Mouse (Mus musculus) NIH3T3 (cell line): ENCODE data around the gene Gmip.
A peak's percentile ranks its signal among the peaks of the same experiment; 100 is the strongest.

ENCODE experiments used
- DNase-seq: peaks from one replicate; pipeline ENCODE4 v3.0.0-alpha.2; 2012; ENCODE audit warnings: low read depth

Gmip gene

GRCm38 (mm10) chr8:69804537-69804936 lies 3.9 kb upstream of the Gmip start:
- DNase-seq = no peak

DNA sequence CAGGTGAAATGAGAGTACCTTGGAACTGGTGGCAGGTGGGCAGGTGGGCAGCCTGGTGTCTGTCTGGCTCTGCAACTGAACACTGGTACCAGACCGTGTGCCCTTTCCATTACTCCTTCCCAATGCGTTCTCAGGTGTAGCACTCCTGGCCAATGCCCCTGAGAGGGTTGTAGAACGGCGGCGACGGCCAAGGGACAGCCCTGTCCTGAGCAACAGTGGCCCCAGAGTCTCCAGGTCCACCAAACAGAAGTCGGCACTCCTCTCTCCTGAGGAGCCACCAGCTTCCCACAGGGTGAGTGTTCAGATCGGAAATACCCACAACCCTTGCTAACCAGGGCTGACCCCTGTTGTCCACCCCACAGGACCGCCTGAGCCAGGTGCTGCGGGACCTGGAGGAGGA lies 3.4 kb upstream of the Gmip start:
- no peak for DNase-seq

- DNase-seq = no peak
Observed at GRCm38 (mm10) chr8:69805491-69805890, 3.0 kb upstream of the Gmip start.

DNA sequence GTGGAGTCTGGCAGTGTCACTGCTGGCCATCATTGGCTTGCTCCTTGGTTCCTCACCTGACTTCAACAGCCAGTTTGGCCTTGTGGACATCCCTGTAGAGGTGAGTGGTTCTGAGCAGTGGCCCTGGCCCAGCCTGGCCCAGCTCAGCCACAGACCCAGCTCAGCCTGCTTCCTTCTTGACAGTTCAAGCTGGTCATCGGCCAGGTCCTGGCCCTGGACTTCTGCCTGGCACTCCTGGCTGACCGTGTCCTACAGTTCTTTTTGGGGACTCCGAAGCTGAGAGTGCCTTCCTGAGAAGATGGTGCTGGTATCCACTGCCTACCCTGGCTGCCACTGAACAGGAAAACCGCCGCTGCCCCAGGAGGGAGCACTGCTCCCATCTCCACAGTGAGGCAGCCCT lies 1.2 kb upstream of the Gmip start:
- DNase-seq = no peak

- DNase-seq = peak; percentile 32
Observed at GRCm38 (mm10) chr8:69808864-69809403, 455 bp downstream of the Gmip start.

DNA sequence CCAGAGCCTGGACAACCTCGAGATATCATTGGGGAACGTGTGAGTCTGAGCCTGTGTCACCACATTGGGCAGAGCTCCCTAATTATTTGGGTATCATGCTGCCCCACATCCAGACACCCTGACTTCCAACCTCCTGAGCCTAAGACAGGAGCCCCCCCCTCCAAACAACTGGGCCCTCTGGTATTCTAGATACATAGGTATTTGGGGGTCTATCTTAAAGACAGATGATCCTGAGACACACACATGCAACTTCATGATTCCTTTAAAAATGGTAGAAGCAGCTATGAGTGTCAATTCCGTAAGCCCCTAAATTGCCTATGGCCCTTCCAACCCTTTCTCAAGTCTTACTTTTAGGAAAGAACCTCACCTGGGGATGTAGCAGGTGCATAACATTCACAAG lies 1.3 kb downstream of the Gmip start:
- no peak for DNase-seq

DNA sequence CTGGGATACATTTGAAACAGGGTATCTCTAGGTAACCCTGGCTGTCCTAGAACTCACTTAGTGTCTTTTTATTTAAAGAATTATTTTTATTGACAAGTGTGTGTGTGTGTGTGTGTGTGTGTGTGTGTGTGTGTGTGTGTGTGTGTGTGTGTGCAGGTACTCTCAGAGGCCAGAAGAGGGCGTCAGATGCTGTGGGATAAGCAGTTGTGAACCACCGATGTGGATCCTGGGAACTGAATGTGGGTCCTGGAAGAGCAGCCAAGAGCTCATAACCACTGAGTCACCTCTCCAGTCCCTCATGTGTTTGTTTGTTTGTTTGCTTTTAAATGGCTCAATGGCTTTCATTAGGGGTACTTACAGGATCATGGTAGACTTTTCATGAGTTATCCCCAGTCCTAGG lies 6.4 kb downstream of the Gmip start:
- no peak for DNase-seq

DNA sequence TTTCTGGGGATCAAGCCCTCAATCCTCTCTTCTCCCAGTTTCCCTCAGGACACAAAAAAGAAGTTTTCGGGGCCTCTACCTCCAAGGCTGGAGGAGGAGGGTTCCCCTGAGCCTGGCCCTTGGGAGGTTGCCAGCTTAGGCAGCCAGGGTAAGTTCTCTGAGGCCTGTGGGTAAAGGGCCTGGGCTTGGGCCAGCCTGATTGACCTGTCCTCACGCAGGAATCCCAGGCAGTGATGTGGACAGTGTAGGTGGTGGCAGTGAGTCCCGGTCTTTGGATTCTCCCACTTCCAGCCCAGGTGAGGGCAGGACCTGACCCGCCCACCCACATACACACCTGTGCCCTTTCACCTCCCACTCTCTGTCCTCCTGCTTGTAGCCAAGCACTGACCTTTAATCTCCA lies 6.9 kb downstream of the Gmip start:
- no peak for DNase-seq

DNA sequence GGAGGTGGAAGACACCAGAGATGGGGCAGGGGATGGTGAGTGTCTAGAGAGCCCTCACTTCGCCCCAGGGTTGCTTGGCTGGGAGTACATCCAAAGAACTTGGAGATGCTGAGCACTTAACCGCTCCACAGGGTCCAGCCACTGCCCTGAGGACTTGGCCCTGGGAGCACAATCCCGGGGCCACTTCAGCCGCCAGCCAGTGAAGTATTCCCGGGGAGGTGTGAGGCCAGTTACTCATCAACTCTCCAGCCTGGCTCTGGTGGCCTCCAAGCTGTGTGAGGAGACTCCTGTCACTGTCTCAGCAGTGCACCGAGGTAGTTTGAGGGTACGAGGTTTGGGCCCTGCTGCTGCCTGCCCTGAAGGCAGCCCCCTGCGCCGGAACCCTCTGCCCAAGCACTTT lies 12.0 kb downstream of the Gmip start:
- no peak for DNase-seq

GRCm38 (mm10) chr8:69821971-69822385 lies 13.5 kb downstream of the Gmip start:
- DNase-seq = peak; percentile 89

DNA sequence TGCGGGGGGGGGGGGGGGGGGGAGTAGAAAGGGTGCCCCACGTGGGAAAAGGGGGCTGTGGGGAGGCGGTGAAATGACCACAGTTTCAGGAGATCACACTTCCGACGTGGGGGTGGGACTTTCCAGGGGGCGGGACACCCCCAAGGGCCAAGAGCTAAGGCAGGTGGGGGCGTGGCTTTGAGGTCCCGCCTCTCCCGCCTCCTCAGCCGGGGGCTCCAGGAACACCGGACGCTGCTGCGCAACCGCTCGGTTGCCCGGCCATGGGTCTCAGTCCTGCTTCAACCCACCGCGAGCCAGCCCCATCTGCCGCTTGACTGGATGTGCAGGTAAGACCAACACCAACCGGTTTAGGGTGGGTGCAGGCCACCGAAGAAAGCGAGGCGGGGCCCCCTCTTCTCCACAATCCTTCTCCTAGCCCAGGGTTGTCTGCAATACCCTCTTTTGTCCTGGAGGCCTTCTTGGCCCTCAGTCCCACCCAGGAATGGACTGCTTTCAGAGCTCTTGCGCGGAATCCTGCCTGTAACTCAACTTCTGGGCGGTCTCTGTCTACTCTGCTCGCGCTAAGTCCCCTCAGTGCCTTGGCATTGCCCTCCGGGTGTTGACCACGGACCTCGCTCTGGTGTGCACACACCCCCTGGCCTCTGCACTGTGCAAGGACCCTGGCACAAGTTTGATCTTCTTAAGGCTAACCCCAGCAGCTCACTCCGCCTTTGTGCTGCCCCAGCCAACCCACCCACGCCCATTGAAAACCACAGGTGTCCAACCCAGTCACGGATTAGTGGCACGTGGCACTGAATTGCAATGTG lies 14.1 kb downstream of the Gmip start, which contains the start of gene Lpar2:
TSS of gene Lpar2 (plus strand) at position 44 of the 806 bp plus-strand sequence.
- DNase-seq = peak; percentile 54

GRCm38 (mm10) chr8:69826371-69826770 lies 17.9 kb downstream of the Gmip start:
- no peak for DNase-seq

GRCm38 (mm10) chr8:69832298-69832853 lies 23.9 kb downstream of the Gmip start, which contains the start of gene Pbx4:
TSS of gene Pbx4 (plus strand) at chr8:69832491.
- DNase-seq = peak; percentile 93

GRCm38 (mm10) chr8:69837057-69837682 lies 28.7 kb downstream of the Gmip start:
- no peak for DNase-seq

GRCm38 (mm10) chr8:69847167-69848065 lies 38.9 kb downstream of the Gmip start:
- no peak for DNase-seq

- DNase-seq = peak; percentile 91
Observed at GRCm38 (mm10) chr8:69848951-69849350, 40.5 kb downstream of the Gmip start.

GRCm38 (mm10) chr8:69849899-69850298 lies 41.4 kb downstream of the Gmip start:
- DNase-seq = no peak

DNA sequence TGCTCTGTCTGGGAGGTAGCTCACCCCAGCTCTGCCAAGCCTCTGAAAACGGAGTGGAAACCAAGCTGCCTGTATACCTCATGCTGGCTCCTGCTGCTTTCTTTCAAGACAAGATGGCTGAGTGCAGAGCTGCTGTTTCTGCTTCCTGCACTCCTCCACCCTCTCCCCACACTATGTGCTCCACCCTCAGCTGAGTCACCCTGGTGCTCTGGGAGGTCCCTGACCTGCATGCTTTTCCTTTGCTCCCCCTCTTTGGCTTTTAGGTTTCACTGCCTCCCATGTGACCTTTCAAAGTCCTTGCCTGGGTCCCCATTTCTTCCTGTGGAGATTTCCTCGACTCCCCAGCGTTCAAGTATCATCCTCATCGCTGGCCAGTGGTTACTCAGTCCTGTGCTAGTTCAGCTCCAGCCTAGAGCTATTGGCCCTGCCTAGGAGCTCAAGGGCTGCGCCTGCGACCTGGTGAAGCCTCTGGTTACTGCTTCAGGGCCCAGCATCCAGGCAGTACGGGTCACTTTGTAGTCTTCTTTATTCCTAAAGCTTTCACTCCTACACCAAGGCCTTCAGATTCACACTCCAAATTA lies 42.5 kb downstream of the Gmip start:
- DNase-seq = peak; percentile 62

DNA sequence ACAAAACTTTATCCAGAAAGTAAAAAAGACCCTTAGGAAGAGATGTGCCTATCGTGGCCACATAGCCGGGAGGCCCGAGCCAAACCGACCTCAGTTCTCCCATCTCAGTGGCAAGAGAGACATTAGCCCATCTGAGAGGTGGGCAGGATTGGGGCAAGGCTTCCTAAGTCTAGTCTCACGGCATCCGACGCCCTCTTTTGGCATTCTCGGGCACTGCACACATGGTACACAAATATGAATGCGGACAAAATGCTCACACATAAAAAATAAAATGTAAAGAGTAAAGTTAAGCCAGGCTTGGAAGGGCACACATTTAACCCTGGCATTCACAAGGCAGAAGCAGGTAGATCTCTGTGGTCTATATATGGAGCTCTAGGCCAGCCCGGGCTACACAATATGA lies 45.4 kb downstream of the Gmip start:
- DNase-seq = no peak

- peak; percentile 21 for DNase-seq
Observed at GRCm38 (mm10) chr8:69860807-69861206, 52.3 kb downstream of the Gmip start.

DNA sequence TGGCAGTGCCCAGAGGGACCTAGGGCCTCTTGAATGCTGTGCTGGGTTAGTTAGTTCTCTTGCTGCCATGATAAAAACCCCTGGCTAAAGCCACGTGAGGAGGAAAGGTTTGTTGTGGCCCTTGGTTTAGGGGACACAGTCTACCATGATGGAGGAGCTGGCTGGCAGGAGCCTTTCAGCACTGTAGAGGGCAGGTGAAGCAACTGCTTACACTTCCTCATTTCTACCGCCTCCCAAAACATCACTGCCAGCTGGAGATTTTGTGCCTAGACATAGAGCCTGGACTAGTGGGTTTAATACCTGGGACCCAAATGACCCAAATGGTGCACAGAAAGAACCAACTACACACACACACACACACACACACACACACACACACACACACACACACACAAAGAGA lies 52.8 kb downstream of the Gmip start:
- no peak for DNase-seq
